Mouse (Mus musculus) midbrain, embryonic 16.5 days (tissue): ENCODE measurements around the gene Prox1. TPM values are rescaled to one million over a fixed set of nuclear protein-coding genes. Genes with fewer than 3 reads are reported as not detected.

ENCODE experiments used
- ATAC-seq: fragments of 200-750 bp; cut with Nextera tagmentation; 2 replicates; pipeline ENCODE4 v1.8.0; 2017; ENCODE audit warnings: moderate TSS enrichment
- H3K27ac ChIP-seq: fragments of 300-500 bp; sonication (generic); 2 replicates; pipeline ENCODE4 v1.5.1; 2014; ENCODE audit warnings: mild to moderate bottlenecking, low read length, mixed read lengths
- H3K27me3 ChIP-seq: fragments of 300-500 bp; sonication (generic); 2 replicates; pipeline ENCODE4 v1.6.1; 2014; ENCODE audit warnings: low read depth, low read length, mixed read lengths; ENCODE audit not compliant: control insufficient read depth, insufficient read depth
- H3K36me3 ChIP-seq: fragments of 300-500 bp; sonication (generic); 2 replicates; pipeline ENCODE4 v1.6.1; 2014; ENCODE audit warnings: mild to moderate bottlenecking, low read length, moderate library complexity, mixed read lengths; ENCODE audit not compliant: control insufficient read depth, insufficient read depth
- H3K4me1 ChIP-seq: fragments of 300-500 bp; sonication (generic); 2 replicates; pipeline ENCODE4 v1.6.1; 2014; ENCODE audit warnings: mild to moderate bottlenecking, low read length, mixed read lengths; ENCODE audit not compliant: control insufficient read depth, insufficient read depth
- H3K4me2 ChIP-seq: fragments of 300-500 bp; sonication (generic); 2 replicates; pipeline ENCODE4 v1.6.1; 2014; ENCODE audit warnings: mild to moderate bottlenecking, low read length, mixed read lengths
- H3K4me3 ChIP-seq: fragments of 300-500 bp; sonication (generic); 2 replicates; pipeline ENCODE4 v1.5.1; 2014; ENCODE audit warnings: low read depth, mild to moderate bottlenecking, low read length, moderate library complexity, mixed read lengths
- H3K9ac ChIP-seq: fragments of 300-500 bp; sonication (generic); 2 replicates; pipeline ENCODE4 v1.6.1; 2014; ENCODE audit warnings: low read depth, low read length, mixed read lengths
- H3K9me3 ChIP-seq: fragments of 300-500 bp; sonication (generic); replicated peaks from 2 replicates; pipeline ENCODE4 v1.6.1; 2014; ENCODE audit warnings: mild to moderate bottlenecking, low read length, mixed read lengths; ENCODE audit not compliant: control insufficient read depth, poor library complexity, severe bottlenecking
- WGBS: fragments of 180-500 bp; shearing (Covaris S2); extraction: QIAGEN DNeasy Blood & Tissue Kit; methylation state at CpG from one replicate; pipeline ENCODE4 v1.1.7; 2014; 5-methylcytosine and 5-hydroxymethylcytosine counted together
- polyA plus RNA-seq: library from polyadenylated mRNA; unstranded; fragments of >200 nt; fragmentation: Nextera tagmentation; extraction: Ambion mirVana; gene quantifications from 2 replicates; pipeline ENCODE4 v1.2.1, GENCODE M21; 2015

The Prox1 gene
- polyA plus RNA-seq, 1 experiment from 2014 or later: 15.9 TPM

- WGBS: 35% methylated on average over 11 of the region's 11 CpGs
- H3K27ac ChIP-seq: no peak overlapping the region
- H3K4me1 ChIP-seq: peaks cover 6% of the 10 kb centered on the region
- no peak overlapping the region for H3K9ac ChIP-seq
- 0 out of 2 replicates have a peak, but pooled peaks cover 6% of the 10 kb centered on the region for H3K27me3 ChIP-seq
- ATAC-seq: no peak
- H3K4me2 ChIP-seq: no peak overlapping the region
- no peaks in the 10 kb centered on the region for H3K36me3 ChIP-seq
- no peaks in the 10 kb centered on the region for H3K9me3 ChIP-seq
- H3K4me3 ChIP-seq: no peak overlapping the region
Measured at GRCm38 (mm10) chr1:190159457-190159856, 11.1 kb downstream of the Prox1 start.

- Histone ChIP-seq H3K4me2 (peak overlapping the region; percentile 23), H3K9ac (no peak overlapping the region), H3K9me3 (no peaks in the 10 kb centered on the region), H3K4me1 (peaks cover 4% of the 10 kb centered on the region), H3K4me3 (no peak overlapping the region), H3K27me3 (0 out of 2 replicates have a peak, but pooled peaks cover 6% of the 10 kb centered on the region), H3K27ac (no peak overlapping the region), H3K36me3 (no peaks in the 10 kb centered on the region)
- no peak for ATAC-seq
- 10% methylated on average over 8 of the region's 8 CpGs for WGBS
Measured at GRCm38 (mm10) chr1:190155751-190156150, 14.8 kb downstream of the Prox1 start.

GRCm38 (mm10) chr1:190155021-190155420 lies 15.5 kb downstream of the Prox1 start:
- no peak overlapping the region for H3K27ac ChIP-seq
- 54% methylated on average over 2 of the region's 2 CpGs for WGBS
- H3K36me3 ChIP-seq: no peaks in the 10 kb centered on the region
- H3K9me3 ChIP-seq: no peaks in the 10 kb centered on the region
- no peak overlapping the region for H3K4me2 ChIP-seq
- no peak for ATAC-seq
- H3K27me3 ChIP-seq: 0 out of 2 replicates have a peak, but pooled peaks cover 6% of the 10 kb centered on the region
- peaks cover 4% of the 10 kb centered on the region for H3K4me1 ChIP-seq
- H3K9ac ChIP-seq: no peak overlapping the region
- no peak overlapping the region for H3K4me3 ChIP-seq

GRCm38 (mm10) chr1:190154292-190154691 lies 16.2 kb downstream of the Prox1 start:
- no peak overlapping the region for H3K27ac ChIP-seq
- H3K4me1 ChIP-seq: peaks cover 5% of the 10 kb centered on the region
- H3K27me3 ChIP-seq: 0 out of 2 replicates have a peak, but pooled peaks cover 6% of the 10 kb centered on the region
- no peak overlapping the region for H3K4me2 ChIP-seq
- H3K9me3 ChIP-seq: no peaks in the 10 kb centered on the region
- no peaks in the 10 kb centered on the region for H3K36me3 ChIP-seq
- 40% methylated on average over 7 of the region's 7 CpGs for WGBS
- H3K9ac ChIP-seq: no peak overlapping the region
- H3K4me3 ChIP-seq: no peak overlapping the region
- no peak for ATAC-seq

GRCm38 (mm10) chr1:190152603-190153002 lies 17.9 kb downstream of the Prox1 start:
- H3K9me3 ChIP-seq: no peaks in the 10 kb centered on the region
- no peaks in the 10 kb centered on the region for H3K36me3 ChIP-seq
- WGBS: 49% methylated on average over 6 of the region's 6 CpGs
- H3K4me2 ChIP-seq: no peak overlapping the region
- 0 out of 2 replicates have a peak, but pooled peaks cover 1% of the 10 kb centered on the region for H3K27me3 ChIP-seq
- no peak for ATAC-seq
- H3K4me3 ChIP-seq: no peak overlapping the region
- H3K4me1 ChIP-seq: peaks cover 18% of the 10 kb centered on the region
- no peak overlapping the region for H3K27ac ChIP-seq
- H3K9ac ChIP-seq: no peak overlapping the region

- Histone ChIP-seq H3K27ac (no peak overlapping the region), H3K27me3 (no peaks in the 10 kb centered on the region), H3K4me2 (peak overlapping the region; percentile 33), H3K4me3 (no peak overlapping the region; the same call in 1 of the 2 replicates), H3K9ac (no peak overlapping the region), H3K36me3 (no peaks in the 10 kb centered on the region), H3K4me1 (peaks cover 15% of the 10 kb centered on the region), H3K9me3 (no peaks in the 10 kb centered on the region)
- 9% methylated on average over 17 of the region's 17 CpGs for WGBS
- no peak for ATAC-seq
Measured at GRCm38 (mm10) chr1:190149233-190149741, 21.2 kb downstream of the Prox1 start.

- Histone ChIP-seq H3K27ac (no peak overlapping the region), H3K9me3 (no peaks in the 10 kb centered on the region), H3K4me3 (no peak overlapping the region; the same call in 1 of the 2 replicates), H3K36me3 (no peaks in the 10 kb centered on the region), H3K9ac (no peak overlapping the region), H3K27me3 (no peaks in the 10 kb centered on the region), H3K4me2 (peak overlapping the region; percentile 33), H3K4me1 (peaks cover 15% of the 10 kb centered on the region)
- 9% methylated on average over 12 of the region's 12 CpGs for WGBS
- no peak for ATAC-seq
Measured at GRCm38 (mm10) chr1:190148661-190149232, 21.8 kb downstream of the Prox1 start.

GRCm38 (mm10) chr1:190147816-190148215 lies 22.7 kb downstream of the Prox1 start:
- H3K27ac ChIP-seq: no peak overlapping the region
- H3K4me1 ChIP-seq: peaks cover 15% of the 10 kb centered on the region
- no peaks in the 10 kb centered on the region for H3K36me3 ChIP-seq
- no peaks in the 10 kb centered on the region for H3K9me3 ChIP-seq
- H3K9ac ChIP-seq: no peak overlapping the region
- H3K4me2 ChIP-seq: no peak overlapping the region
- H3K4me3 ChIP-seq: no peak overlapping the region
- no peaks in the 10 kb centered on the region for H3K27me3 ChIP-seq
- no peak for ATAC-seq
- WGBS: 73% methylated on average over 6 of the region's 6 CpGs

GRCm38 (mm10) chr1:190144416-190144815 lies 26.1 kb downstream of the Prox1 start:
- H3K4me1 ChIP-seq: peaks cover 19% of the 10 kb centered on the region
- no peak overlapping the region for H3K9ac ChIP-seq
- ATAC-seq: no peak
- no peak overlapping the region for H3K4me3 ChIP-seq
- no peaks in the 10 kb centered on the region for H3K9me3 ChIP-seq
- no peaks in the 10 kb centered on the region for H3K36me3 ChIP-seq
- H3K4me2 ChIP-seq: no peak overlapping the region
- H3K27me3 ChIP-seq: no peaks in the 10 kb centered on the region
- no peak overlapping the region for H3K27ac ChIP-seq
